Comparison of ENCODE assay signal across 11 mouse cellular contexts in genomic region chrX:52261546-52261945, GRCm38 (mm10).
DNase-seq lines count a peak whose midpoint lies in the region; ATAC-seq and TF ChIP-seq lines count a peak whose summit lies in the region.
"Had no signal": no experiment of that assay in that cellular context is flagged by ENCODE, and none has a peak within 500 bp of the region (broad histone marks: within the 10 kb centered on the region; RNA-seq: fewer than 3 reads in every experiment).

No protein-coding gene starts in this region.

- DNase-seq in kidney, adult 11 months: peak; percentile 52
- peak; percentile 45 for DNase-seq in adrenal gland, postnatal 14 days
- DNase-seq in lung, embryonic 14.5 days: peak; percentile 35
- no peak for DNase-seq in MN1 (ENCODE audit: low spot score)
- no peak for DNase-seq in thymus, adult 18-20 months
- DNase-seq: liver, embryonic 13.5 days had no signal

- H3K36me3 ChIP-seq in kidney, embryonic 15.5 days: no peaks in the 10 kb centered on the region
- no peaks in the 10 kb centered on the region for H3K36me3 ChIP-seq in heart, embryonic 14.5 days (ENCODE audit: control insufficient read depth, insufficient read depth, low read length)
- no peaks in the 10 kb centered on the region for H3K36me3 ChIP-seq in lung, embryonic 14.5 days (ENCODE audit: insufficient read depth)
- H3K36me3 ChIP-seq in liver, embryonic 12.5 days: no peaks in the 10 kb centered on the region
- H3K36me3 ChIP-seq: liver, embryonic 13.5 days had no signal

- peaks cover 13% of the 10 kb centered on the region for H3K4me1 ChIP-seq in kidney, embryonic 15.5 days
- peaks cover 9 to 15% of the 10 kb centered on the region in 2 experiments for H3K4me1 ChIP-seq in heart, embryonic 14.5 days (ENCODE audit: control insufficient read depth in 2 of 2, insufficient read depth in 2 of 2, low read length in 2 of 2)
- H3K4me1 ChIP-seq in lung, embryonic 14.5 days (ENCODE audit: insufficient read depth): no peaks in the 10 kb centered on the region
- H3K4me1 ChIP-seq in liver, embryonic 12.5 days: no peaks in the 10 kb centered on the region
- H3K4me1 ChIP-seq: liver, embryonic 13.5 days had no signal

- no peaks in the 10 kb centered on the region for H3K9me3 ChIP-seq in kidney, embryonic 15.5 days (replicated peaks)
- H3K9me3 ChIP-seq in heart, embryonic 14.5 days (ENCODE audit: control insufficient read depth, low read length): no peaks in the 10 kb centered on the region
- no peaks in the 10 kb centered on the region for H3K9me3 ChIP-seq in lung, embryonic 14.5 days (ENCODE audit: low read depth, low read length)
- H3K9me3 ChIP-seq in liver, embryonic 12.5 days (replicated peaks): no peaks in the 10 kb centered on the region
- H3K9me3 ChIP-seq: liver, embryonic 13.5 days had no signal

- 36% methylated on average over 7 of the region's 7 CpGs for WGBS in kidney, embryonic 15.5 days
- 40% methylated on average over 7 of the region's 7 CpGs for WGBS in heart, embryonic 14.5 days
- 46% methylated on average over 7 of the region's 7 CpGs for WGBS in lung, embryonic 14.5 days
- 67% methylated on average over 7 of the region's 7 CpGs for WGBS in liver, embryonic 12.5 days (ENCODE audit: insufficient replicate concordance)

- TF ChIP-seq CTCF in lung, embryonic 14.5 days (IDR thresholded peaks at IDR 0.05; ENCODE audit: low read depth): no peak

- no peak for ATAC-seq in kidney, embryonic 15.5 days (replicated peaks; ENCODE audit: low FRiP score)
- ATAC-seq in heart, embryonic 14.5 days (ENCODE audit: insufficient number of reproducible peaks, insufficient read depth, low FRiP score, low read depth): no peak
- ATAC-seq in lung, embryonic 14.5 days (ENCODE audit: insufficient read depth): no peak
- ATAC-seq in liver, embryonic 12.5 days: no peak

- no peak overlapping the region for H3K4me3 ChIP-seq in kidney, embryonic 15.5 days (replicated peaks)
- no peak overlapping the region for H3K4me3 ChIP-seq in heart, embryonic 14.5 days (ENCODE audit: control insufficient read depth in 1 of 2, insufficient read depth in 1 of 2, low read depth in 1 of 2, low read length in 2 of 2)
- no peak overlapping the region for H3K4me3 ChIP-seq in lung, embryonic 14.5 days (ENCODE audit: low read depth, low read length)
- no peak overlapping the region for H3K4me3 ChIP-seq in liver, embryonic 12.5 days
- H3K4me3 ChIP-seq: layer of hippocampus, adult 2 months; liver, embryonic 13.5 days; myocyte had no signal

- H3K27me3 ChIP-seq in kidney, embryonic 15.5 days: peaks cover 9% of the 10 kb centered on the region
- H3K27me3 ChIP-seq in heart, embryonic 14.5 days (ENCODE audit: control insufficient read depth, insufficient read depth, low read length): no peaks in the 10 kb centered on the region
- H3K27me3 ChIP-seq in lung, embryonic 14.5 days (ENCODE audit: insufficient read depth, low read length): no peaks in the 10 kb centered on the region
- H3K27me3 ChIP-seq in liver, embryonic 12.5 days (replicated peaks): no peaks in the 10 kb centered on the region
- H3K27me3 ChIP-seq: liver, embryonic 13.5 days had no signal

- H3K27ac ChIP-seq in kidney, embryonic 15.5 days: no peak overlapping the region
- H3K27ac ChIP-seq in heart, embryonic 14.5 days (replicated peaks in 1 of 2; ENCODE audit: control insufficient read depth in 1 of 2, insufficient read depth in 1 of 2, low read depth in 2 of 2, low read length in 2 of 2): peak overlapping the region; percentile 42 to 61
- H3K27ac ChIP-seq in lung, embryonic 14.5 days (ENCODE audit: low read depth): no peak overlapping the region
- no peak overlapping the region for H3K27ac ChIP-seq in liver, embryonic 12.5 days
- H3K27ac ChIP-seq: layer of hippocampus, adult 2 months; liver, embryonic 13.5 days had no signal

- H3K4me2 ChIP-seq in kidney, embryonic 15.5 days: no peak overlapping the region
- no peak overlapping the region for H3K4me2 ChIP-seq in heart, embryonic 14.5 days (ENCODE audit: low read length)
- no peak overlapping the region for H3K4me2 ChIP-seq in lung, embryonic 14.5 days
- no peak overlapping the region for H3K4me2 ChIP-seq in liver, embryonic 12.5 days
- H3K4me2 ChIP-seq: liver, embryonic 13.5 days had no signal

- H3K9ac ChIP-seq in kidney, embryonic 15.5 days: no peak overlapping the region
- no peak overlapping the region for H3K9ac ChIP-seq in heart, embryonic 14.5 days (ENCODE audit: low read length)
- H3K9ac ChIP-seq in lung, embryonic 14.5 days: no peak overlapping the region
- no peak overlapping the region for H3K9ac ChIP-seq in liver, embryonic 12.5 days
- H3K9ac ChIP-seq: liver, embryonic 13.5 days had no signal

Comparison
In these comparisons a context has a peak if more than half of its experiments do, and no peak if none do; other contexts are left out.
1. DNase-seq: peak in kidney, adult 11 months (single experiment), adrenal gland, postnatal 14 days (single experiment) and lung, embryonic 14.5 days (single experiment); none in MN1 (single experiment) and thymus, adult 18-20 months (0 of 2).
2. H3K27ac ChIP-seq: peak in heart, embryonic 14.5 days (2 of 2); none in kidney, embryonic 15.5 days (single experiment), lung, embryonic 14.5 days (single experiment) and liver, embryonic 12.5 days (single experiment).